Mouse (Mus musculus) MEL (cell line): ENCODE measurements around the gene Erlin1. TPM values are rescaled to one million over a fixed set of nuclear protein-coding genes. Genes with fewer than 3 reads are reported as not detected.

ENCODE experiments used
- DNase-seq: peaks from one replicate; pipeline ENCODE4 v3.0.0; 2011; ENCODE audit warnings: low read depth, low spot score
- H3K27ac ChIP-seq: 2 replicates; pipeline ENCODE4 v1.5.1; 2012; ENCODE audit warnings: low read depth, mild to moderate bottlenecking, control low read depth, low read length, moderate library complexity; ENCODE audit not compliant: control insufficient read depth
- H3K27me3 ChIP-seq, 2 experiments: fragments of 150-350 bp in 1 of 2; sonication (generic) in 1 of 2; 2 replicates each; pipeline ENCODE4 v1.6.1; 2012; ENCODE audit warnings: low read length in 2 of 2, mild to moderate bottlenecking in 2 of 2, improper control_type of control experiment in 1 of 2, moderate library complexity in 1 of 2; ENCODE audit not compliant: insufficient read depth in 2 of 2, control insufficient read depth in 1 of 2
- H3K36me3 ChIP-seq, 2 experiments: 2 replicates each; pipeline ENCODE4 v1.6.1; 2012 to 2014; ENCODE audit warnings: low read length in 2 of 2, improper control_type of control experiment in 1 of 2, inconsistent platforms in 1 of 2, mild to moderate bottlenecking in 1 of 2; ENCODE audit not compliant: insufficient read depth in 2 of 2, control insufficient read depth in 1 of 2
- H3K4me1 ChIP-seq, 2 experiments: fragments of 150-350 bp in 1 of 2; sonication (generic) in 1 of 2; 2 replicates each; pipeline ENCODE4 v1.6.1; 2012; ENCODE audit warnings: low read length in 2 of 2, improper control_type of control experiment in 1 of 2, mild to moderate bottlenecking in 1 of 2; ENCODE audit not compliant: insufficient read depth in 2 of 2, control insufficient read depth in 1 of 2
- H3K4me3 ChIP-seq, 2 experiments: fragments of 150-350 bp in 1 of 2; sonication (generic) in 1 of 2; 2 replicates each; pipeline ENCODE4 v1.5.1; 2012; ENCODE audit warnings: low read depth in 2 of 2, low read length in 2 of 2, mild to moderate bottlenecking in 2 of 2, moderate library complexity in 2 of 2, control low read depth in 1 of 2, improper control_type of control experiment in 1 of 2; ENCODE audit not compliant: control insufficient read depth in 1 of 2, insufficient read depth in 1 of 2
- H3K79me2 ChIP-seq: 2 replicates; pipeline ENCODE4 v1.6.1; 2012; ENCODE audit warnings: mild to moderate bottlenecking, low read length, moderate library complexity; ENCODE audit not compliant: control insufficient read depth, poor library complexity, insufficient read depth
- H3K9ac ChIP-seq: 2 replicates; pipeline ENCODE4 v1.6.1; 2012; ENCODE audit warnings: low read depth, mild to moderate bottlenecking, control low read depth, low read length, moderate library complexity; ENCODE audit not compliant: control insufficient read depth, poor library complexity, severe bottlenecking
- H3K9me3 ChIP-seq: fragments of 150-350 bp; sonication (generic); replicated peaks from 2 replicates; pipeline ENCODE4 v1.6.1; 2012; ENCODE audit warnings: mild to moderate bottlenecking, low read length, improper control_type of control experiment, moderate library complexity; ENCODE audit not compliant: insufficient read depth
- CHD2 ChIP-seq: IDR thresholded peaks from 2 replicates; pipeline ENCODE4 v1.6.1; 2011; ENCODE audit warnings: low read length, improper control_type of control experiment
- E2F4 ChIP-seq: IDR thresholded peaks from 2 replicates; pipeline ENCODE4 v1.6.1; 2011; ENCODE audit warnings: low read depth, low read length, improper control_type of control experiment, borderline replicate concordance
- ELF1 ChIP-seq: IDR thresholded peaks from 2 replicates; pipeline ENCODE4 v1.6.1; 2014; ENCODE audit warnings: low read depth, mild to moderate bottlenecking, inconsistent platforms, low read length, improper control_type of control experiment, moderate library complexity
- EP300 ChIP-seq, 2 experiments: IDR thresholded peaks; 2 replicates each; pipeline ENCODE4 v1.6.1; 2011; ENCODE audit warnings: improper control_type of control experiment in 2 of 2, low read length in 2 of 2, low read depth in 1 of 2, mild to moderate bottlenecking in 1 of 2
- ETS1 ChIP-seq: IDR thresholded peaks from 2 replicates; pipeline ENCODE4 v1.6.1; 2012; ENCODE audit warnings: low read depth, mild to moderate bottlenecking, inconsistent platforms, low read length, improper control_type of control experiment, moderate library complexity
- HCFC1 ChIP-seq: IDR thresholded peaks from 2 replicates; pipeline ENCODE4 v1.6.1; 2012; ENCODE audit warnings: low read depth, mild to moderate bottlenecking, inconsistent platforms, low read length, improper control_type of control experiment, moderate library complexity
- JUND ChIP-seq: IDR thresholded peaks from 2 replicates; pipeline ENCODE4 v1.6.1; 2011; ENCODE audit warnings: low read depth, mild to moderate bottlenecking, improper control_type of control experiment, low read length
- KAT2A ChIP-seq: conservative IDR thresholded peaks from 2 replicates; pipeline ENCODE4 v1.6.1; 2012; ENCODE audit warnings: low read depth, low read length, improper control_type of control experiment, inconsistent platforms
- MAX ChIP-seq: IDR thresholded peaks from 2 replicates; pipeline ENCODE4 v1.6.1; 2011; ENCODE audit warnings: low read length, improper control_type of control experiment
- MAZ ChIP-seq: IDR thresholded peaks from 2 replicates; pipeline ENCODE4 v1.6.1; 2012; ENCODE audit warnings: low read depth, mild to moderate bottlenecking, inconsistent platforms, low read length, improper control_type of control experiment
- MXI1 ChIP-seq: IDR thresholded peaks from 2 replicates; pipeline ENCODE4 v1.6.1; 2011; ENCODE audit warnings: mild to moderate bottlenecking, low read depth, low read length, improper control_type of control experiment
- NELFE ChIP-seq: IDR thresholded peaks from 2 replicates; pipeline ENCODE4 v1.6.1; 2011; ENCODE audit warnings: low read depth, low read length, improper control_type of control experiment
- POLR2A ChIP-seq, 2 experiments: IDR thresholded peaks; 2 replicates each; pipeline ENCODE4 v1.6.1; 2011 to 2012; ENCODE audit warnings: low read length in 2 of 2, mild to moderate bottlenecking in 2 of 2, control low read depth in 1 of 2, improper control_type of control experiment in 1 of 2, low read depth in 1 of 2, moderate library complexity in 1 of 2; ENCODE audit not compliant: control insufficient read depth in 1 of 2, insufficient read depth in 1 of 2, poor library complexity in 1 of 2
- RAD21 ChIP-seq: IDR thresholded peaks from 2 replicates; pipeline ENCODE4 v1.6.1; 2011; ENCODE audit warnings: mild to moderate bottlenecking, low read depth, low read length, improper control_type of control experiment
- RCOR1 ChIP-seq: IDR thresholded peaks from 2 replicates; pipeline ENCODE4 v1.6.1; 2012; ENCODE audit warnings: low read depth, mild to moderate bottlenecking, inconsistent platforms, low read length, improper control_type of control experiment
- SIN3A ChIP-seq: IDR thresholded peaks from 2 replicates; pipeline ENCODE4 v1.6.1; 2012; ENCODE audit warnings: low read length, improper control_type of control experiment, inconsistent platforms
- TBP ChIP-seq: IDR thresholded peaks from 2 replicates; pipeline ENCODE4 v1.8.0; 2011; ENCODE audit warnings: low read depth, low read length, improper control_type of control experiment
- TCF12 ChIP-seq: IDR thresholded peaks from 2 replicates; pipeline ENCODE4 v1.6.1; 2014; ENCODE audit warnings: low read depth, mild to moderate bottlenecking, inconsistent platforms, low read length, improper control_type of control experiment, moderate library complexity
- ZNF384 ChIP-seq: IDR thresholded peaks from 2 replicates; pipeline ENCODE4 v1.6.1; 2012; ENCODE audit warnings: low read depth, mild to moderate bottlenecking, inconsistent platforms, low read length, improper control_type of control experiment
- polyA plus RNA-seq, 2 experiments: library from polyadenylated mRNA; stranded (reverse) in 1 of 2; unstranded in 1 of 2; fragments of >175 nt in 1 of 2; fragments of >200 nt in 1 of 2; gene quantifications; 2 replicates each; pipeline versions ENCODE4 v1.2.1 to v1.2.4; 2012; ENCODE audit warnings: low replicate concordance in 2 of 2, low read depth in 1 of 2; ENCODE audit not compliant: insufficient read length in 2 of 2, insufficient read depth in 1 of 2, missing spikeins in 1 of 2
- total RNA-seq: library from RNA; depleted of rRNA; stranded (reverse); fragments of 300-350 nt; gene quantifications from 2 replicates; pipeline ENCODE4 v1.2.3, GENCODE M21; 2012

Gene Erlin1
- total and polyA plus RNA-seq, 3 experiments: 25.0 to 108 (median 39.5) TPM

- Histone ChIP-seq H3K27me3 (no peaks in the 10 kb centered on the region), H3K4me1 (peaks cover 4 to 10% of the 10 kb centered on the region in 2 experiments; a peak in 3 of 4 replicates), H3K4me3 (no peak overlapping the region), H3K27ac (no peak overlapping the region), H3K36me3 (peaks cover 21 to 32% of the 10 kb centered on the region in 2 experiments), H3K79me2 (no peaks in the 10 kb centered on the region), H3K9ac (no peak overlapping the region), H3K9me3 (no peaks in the 10 kb centered on the region)
- DNase-seq: peak; percentile 77
- 0 out of 2 replicates have a peak, but pooled peaks have one; percentile 35 for TF ChIP-seq HCFC1
- TF ChIP-seq KAT2A: 0 out of 2 replicates have a peak, but pooled peaks have one; percentile 22
- TF ChIP-seq MXI1: no peak
- TF ChIP-seq ETS1: peak; percentile 46; the same call in 1 of the 2 replicates
- TF ChIP-seq E2F4: no peak
- TF ChIP-seq RAD21: no peak
- 0 out of 2 replicates have a peak, but pooled peaks have one; percentile 15 for TF ChIP-seq TCF12
- TF ChIP-seq SIN3A: peak; percentile 67
- peak; percentile 66; the same call in 1 of the 2 replicates for TF ChIP-seq MAZ
- TF ChIP-seq NELFE: no peak
- TF ChIP-seq JUND: peak; percentile 32; the same call in 1 of the 2 replicates
- TF ChIP-seq RCOR1: peak; percentile 67
- TF ChIP-seq EP300 (IDR thresholded peaks at IDR 0.05; ENCODE audit: low read depth in 1 of 2, low read length in 2 of 2): peak; percentile 44 to 78; a peak in 3 of 4 replicates
- TF ChIP-seq MAX: peak; percentile 59; the same call in 1 of the 2 replicates
- 0 out of 2 replicates have a peak, but pooled peaks have one; percentile 11 for TF ChIP-seq TBP
- peak; percentile 35; the same call in 1 of the 2 replicates for TF ChIP-seq ELF1
Observed at GRCm38 (mm10) chr19:44045847-44046246, 23.7 kb downstream of the Erlin1 start.

- DNase-seq: no peak
- Histone ChIP-seq H3K4me1 (peaks cover 4% of the 10 kb centered on the region in 2 experiments; a peak in 3 of 4 replicates), H3K36me3 (peaks cover 9 to 53% of the 10 kb centered on the region in 2 experiments), H3K27ac (no peak overlapping the region), H3K9me3 (no peaks in the 10 kb centered on the region), H3K9ac (no peak overlapping the region), H3K27me3 (no peaks in the 10 kb centered on the region), H3K4me3 (no peak overlapping the region), H3K79me2 (no peaks in the 10 kb centered on the region)
- TF ChIP-seq POLR2A (IDR thresholded peaks at IDR 0.05; ENCODE audit: control insufficient read depth in 1 of 2, insufficient read depth in 1 of 2, low read depth in 1 of 2, low read length in 2 of 2, poor library complexity in 1 of 2) (no peak), ZNF384 (no peak), RCOR1 (no peak), E2F4 (no peak), CHD2 (no peak)
Observed at GRCm38 (mm10) chr19:44042121-44042520, 27.5 kb downstream of the Erlin1 start.
